Mouse (Mus musculus): ENCODE measurements around the gene Dtx3l.

DNA sequence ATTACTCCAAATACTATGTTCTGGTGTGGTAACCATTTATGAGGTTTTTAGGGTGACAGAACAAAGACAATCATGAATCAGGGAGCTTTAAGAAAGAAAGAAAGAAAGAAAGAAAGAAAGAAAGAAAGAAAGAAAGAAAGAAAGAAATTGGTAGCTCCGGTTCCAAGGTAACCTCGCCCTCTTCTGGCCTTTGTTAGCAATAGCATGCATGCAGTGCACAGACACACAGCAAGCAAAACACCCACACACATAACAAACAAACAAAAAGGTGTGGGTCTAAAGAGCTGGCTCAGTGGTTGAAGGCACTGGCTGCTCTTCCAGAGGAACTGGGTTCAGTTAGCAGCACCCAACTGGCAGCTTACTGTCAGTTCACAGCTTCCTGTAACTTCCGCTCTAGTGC is 48.3 kb downstream of the Dtx3l start:
- TF ChIP-seq CTCF (IDR thresholded peaks at IDR 0.05; ENCODE audit: extremely low read depth, insufficient read depth, insufficient read length, insufficient replicate concordance) (no peak), POLR2A (IDR thresholded peaks at IDR 0.05; ENCODE audit: low read depth, low read length) (no peak)
